8 mouse cellular contexts compared by ENCODE assay signal in genomic region chr9:64050513-64051065, GRCm38 (mm10). TPM values are rescaled to one million over a fixed set of nuclear protein-coding genes. Genes with fewer than 3 reads are reported as not detected.
A peak's percentile ranks its signal among the peaks of the same experiment; 100 is the strongest.
DNase-seq lines count a peak whose midpoint lies in the region; ATAC-seq lines count a peak whose summit lies in the region.

No protein-coding gene starts in this region.

- no peak overlapping the region for H3K4me3 ChIP-seq in neural tube, embryonic 11.5 days (ENCODE audit: low read depth, low read length)
- peak overlapping the region; percentile 28; the same call in 1 of the 2 replicates for H3K4me3 ChIP-seq in embryonic facial prominence, embryonic 14.5 days (ENCODE audit: low read depth, low read length)
- H3K4me3 ChIP-seq in hindbrain, embryonic 13.5 days = peak overlapping the region; percentile 34; the same call in 1 of the 2 replicates

- H3K9ac ChIP-seq in neural tube, embryonic 11.5 days (ENCODE audit: low read length) = peak overlapping the region; percentile 26; the same call in 1 of the 2 replicates
- H3K9ac ChIP-seq in embryonic facial prominence, embryonic 14.5 days (ENCODE audit: low read depth, low read length) = no peak overlapping the region
- H3K9ac ChIP-seq in hindbrain, embryonic 13.5 days = no peak overlapping the region

- H3K4me2 ChIP-seq in neural tube, embryonic 11.5 days (ENCODE audit: low read depth) = peak overlapping the region; percentile 67
- peak overlapping the region; percentile 61 for H3K4me2 ChIP-seq in embryonic facial prominence, embryonic 14.5 days (ENCODE audit: low read depth, low read length)
- peak overlapping the region; percentile 64 for H3K4me2 ChIP-seq in hindbrain, embryonic 13.5 days

- ATAC-seq in neural tube, embryonic 11.5 days (ENCODE audit: insufficient read depth, low FRiP score, low TSS enrichment) = no peak
- ATAC-seq in embryonic facial prominence, embryonic 14.5 days (ENCODE audit: low read depth) = no peak
- ATAC-seq in hindbrain, embryonic 13.5 days (ENCODE audit: low FRiP score) = no peak

- no peaks in the 10 kb centered on the region for H3K9me3 ChIP-seq in neural tube, embryonic 11.5 days (ENCODE audit: control insufficient read depth, low read length)
- H3K9me3 ChIP-seq in embryonic facial prominence, embryonic 14.5 days (ENCODE audit: control insufficient read depth, low read length) = no peaks in the 10 kb centered on the region
- H3K9me3 ChIP-seq in hindbrain, embryonic 13.5 days = no peaks in the 10 kb centered on the region

- H3K36me3 ChIP-seq in neural tube, embryonic 11.5 days (ENCODE audit: control insufficient read depth, insufficient read depth, low read length) = no peaks in the 10 kb centered on the region
- no peaks in the 10 kb centered on the region for H3K36me3 ChIP-seq in embryonic facial prominence, embryonic 14.5 days (ENCODE audit: control insufficient read depth, insufficient read depth, low read length)
- no peaks in the 10 kb centered on the region for H3K36me3 ChIP-seq in hindbrain, embryonic 13.5 days

- WGBS in neural tube, embryonic 11.5 days = 42% methylated on average over 8 of the region's 8 CpGs
- 33% methylated on average over 8 of the region's 8 CpGs for WGBS in embryonic facial prominence, embryonic 14.5 days
- 44% methylated on average over 8 of the region's 8 CpGs for WGBS in hindbrain, embryonic 13.5 days

- peaks cover 5% of the 10 kb centered on the region; the same call in 1 of the 2 replicates for H3K4me1 ChIP-seq in neural tube, embryonic 11.5 days (ENCODE audit: control insufficient read depth, insufficient read depth, low read length)
- peaks cover 9% of the 10 kb centered on the region; the same call in 1 of the 2 replicates for H3K4me1 ChIP-seq in embryonic facial prominence, embryonic 14.5 days (ENCODE audit: control insufficient read depth, insufficient read depth, low read length)
- peaks cover 14% of the 10 kb centered on the region for H3K4me1 ChIP-seq in hindbrain, embryonic 13.5 days (replicated peaks)

- no peaks in the 10 kb centered on the region for H3K27me3 ChIP-seq in neural tube, embryonic 11.5 days (ENCODE audit: control insufficient read depth, insufficient read depth, low read length)
- H3K27me3 ChIP-seq in embryonic facial prominence, embryonic 14.5 days (replicated peaks; ENCODE audit: control insufficient read depth, insufficient read depth, low read length) = no peaks in the 10 kb centered on the region
- peaks cover 8% of the 10 kb centered on the region; the same call in 1 of the 2 replicates for H3K27me3 ChIP-seq in hindbrain, embryonic 13.5 days

- DNase-seq in neural tube, embryonic 11.5 days (ENCODE audit: low spot score) = no peak
- no peak for DNase-seq in neural tube, embryonic 10.5 days (ENCODE audit: extremely low spot score, low spot score)
- no peak for DNase-seq in embryonic facial prominence, embryonic 14.5 days (ENCODE audit: low spot score)
- peak; percentile 31 for DNase-seq in lung, postnatal 25 days (ENCODE audit: low spot score)
- no peak for DNase-seq in B cell, adult 2 months
- no peak for DNase-seq in left cerebral cortex, adult 11 months (ENCODE audit: low spot score)
- no peak for DNase-seq in cerebellum, postnatal 25 days

- no peak overlapping the region for H3K27ac ChIP-seq in neural tube, embryonic 11.5 days (ENCODE audit: low read depth, low read length)
- H3K27ac ChIP-seq in embryonic facial prominence, embryonic 14.5 days (replicated peaks; ENCODE audit: low read depth, low read length) = no peak overlapping the region
- H3K27ac ChIP-seq in hindbrain, embryonic 13.5 days = no peak overlapping the region

RNA-seq across cellular contexts. Expression of gene Smad6, which starts 28.7 kb away (rescaled TPM):
- polyA plus RNA-seq in neural tube, embryonic 11.5 days (2014; fragmentation: Nextera tagmentation; extraction: Ambion mirVana) = 6.8 and 7.7 TPM in 2 replicates
- 7.9 and 8.8 TPM in 2 replicates for polyA plus RNA-seq in embryonic facial prominence, embryonic 14.5 days (2014; fragmentation: Nextera tagmentation; extraction: Ambion mirVana)
- 2.3 and 2.8 TPM in 2 replicates for polyA plus RNA-seq in hindbrain, embryonic 13.5 days (2015; fragmentation: Nextera tagmentation; extraction: Ambion mirVana)
